Mouse (Mus musculus) limb, embryonic 10.5 days (tissue): Measurements from ENCODE around the gene Lpcat2. TPM values are rescaled to one million over a fixed set of nuclear protein-coding genes. Genes with fewer than 3 reads are reported as not detected.
"Not testable (repeated sequence)": the region's sequence is repeated elsewhere in the genome, so short reads cannot be mapped to it uniquely, and the experiment has no call there.

Source experiments
- DNase-seq: peaks from one replicate; pipeline ENCODE4 v3.0.0-alpha.2; 2017; ENCODE audit warnings: low spot score
- H3K27ac ChIP-seq: fragments of 300-500 bp; sonication (generic); 2 replicates; pipeline ENCODE4 v1.5.1; 2016; ENCODE audit warnings: mild to moderate bottlenecking
- H3K27me3 ChIP-seq: fragments of 300-500 bp; sonication (generic); 2 replicates; pipeline ENCODE4 v1.6.1; 2016; ENCODE audit warnings: low read depth, mild to moderate bottlenecking; ENCODE audit not compliant: poor library complexity, severe bottlenecking
- H3K36me3 ChIP-seq: fragments of 300-500 bp; sonication (generic); 2 replicates; pipeline ENCODE4 v1.6.1; 2016; ENCODE audit warnings: mild to moderate bottlenecking, moderate library complexity
- H3K4me1 ChIP-seq: fragments of 300-500 bp; sonication (generic); 2 replicates; pipeline ENCODE4 v1.6.1; 2016
- H3K4me3 ChIP-seq: fragments of 300-500 bp; sonication (generic); 2 replicates; pipeline ENCODE4 v1.5.1; 2016; ENCODE audit warnings: mild to moderate bottlenecking, moderate library complexity
- H3K9me3 ChIP-seq: fragments of 300-500 bp; sonication (generic); replicated peaks from 2 replicates; pipeline ENCODE4 v1.6.1; 2016; ENCODE audit warnings: mild to moderate bottlenecking
- WGBS: fragments of 180-500 bp; shearing (Covaris S2); methylation state at CpG from one replicate; pipeline ENCODE4 v1.1.7; 2016; 5-methylcytosine and 5-hydroxymethylcytosine counted together
- polyA plus RNA-seq: library from polyadenylated mRNA; unstranded; fragments of >200 nt; fragmentation: Nextera tagmentation; extraction: Ambion mirVana; gene quantifications from 2 replicates; pipeline ENCODE4 v1.2.1, GENCODE M21; 2016

Gene Lpcat2
- polyA plus RNA-seq, 1 experiment from 2014 or later: 7.8 TPM

- Histone ChIP-seq H3K27ac (peak overlapping the region; percentile 30; the same call in 1 of the 2 replicates), H3K4me1 (peaks cover 27% of the 10 kb centered on the region), H3K9me3 (no peaks in the 10 kb centered on the region), H3K36me3 (peaks cover 24% of the 10 kb centered on the region), H3K27me3 (peaks cover 6% of the 10 kb centered on the region; the same call in 1 of the 2 replicates), H3K4me3 (no peak overlapping the region)
- 82% methylated on average over 14 of the region's 14 CpGs for whole genome bisulfite sequencing
- peak; percentile 43 for DNase-seq
Measured at GRCm38 (mm10) chr8:92858475-92859182, 3.5 kb downstream of the Lpcat2 start.

- 89% methylated on average over 1 of the region's 1 CpGs for WGBS
- H3K27ac ChIP-seq: no peak overlapping the region
- peaks cover 19% of the 10 kb centered on the region for H3K36me3 ChIP-seq
- no peaks in the 10 kb centered on the region for H3K27me3 ChIP-seq
- peak; percentile 20 for DNase-seq
- H3K4me1 ChIP-seq: peaks cover 18% of the 10 kb centered on the region
- H3K4me3 ChIP-seq: no peak overlapping the region
- no peaks in the 10 kb centered on the region for H3K9me3 ChIP-seq
Measured at GRCm38 (mm10) chr8:92861977-92862376, 6.8 kb downstream of the Lpcat2 start.

GRCm38 (mm10) chr8:92870281-92870680 lies 15.1 kb downstream of the Lpcat2 start:
- H3K27ac ChIP-seq: peak overlapping the region; percentile 75
- H3K27me3 ChIP-seq: no peaks in the 10 kb centered on the region
- no peaks in the 10 kb centered on the region for H3K36me3 ChIP-seq
- 18% methylated on average over 7 of the region's 7 CpGs for WGBS
- H3K4me1 ChIP-seq: peaks cover 42% of the 10 kb centered on the region
- DNase-seq: peak; percentile 63
- H3K9me3 ChIP-seq: no peaks in the 10 kb centered on the region
- H3K4me3 ChIP-seq: no peak overlapping the region

- Histone ChIP-seq H3K36me3 (0 out of 2 replicates have a peak, but pooled peaks cover 3% of the 10 kb centered on the region), H3K4me1 (peaks cover 36% of the 10 kb centered on the region), H3K27ac (peak overlapping the region; percentile 56; the same call in 1 of the 2 replicates), H3K27me3 (no peaks in the 10 kb centered on the region), H3K9me3 (no peaks in the 10 kb centered on the region), H3K4me3 (no peak overlapping the region)
- 64% methylated on average over 10 of the region's 10 CpGs for WGBS
- peak; percentile 18 for DNase-seq
Measured at GRCm38 (mm10) chr8:92872063-92872759, 17.1 kb downstream of the Lpcat2 start.

GRCm38 (mm10) chr8:92875795-92876194 lies 20.7 kb downstream of the Lpcat2 start:
- Histone ChIP-seq H3K4me3 (no peak overlapping the region), H3K9me3 (no peaks in the 10 kb centered on the region), H3K36me3 (peaks cover 13% of the 10 kb centered on the region), H3K4me1 (peaks cover 18% of the 10 kb centered on the region), H3K27me3 (no peaks in the 10 kb centered on the region), H3K27ac (no peak overlapping the region)
- DNase-seq: no peak
- WGBS: 95% methylated on average over 10 of the region's 10 CpGs

DNA sequence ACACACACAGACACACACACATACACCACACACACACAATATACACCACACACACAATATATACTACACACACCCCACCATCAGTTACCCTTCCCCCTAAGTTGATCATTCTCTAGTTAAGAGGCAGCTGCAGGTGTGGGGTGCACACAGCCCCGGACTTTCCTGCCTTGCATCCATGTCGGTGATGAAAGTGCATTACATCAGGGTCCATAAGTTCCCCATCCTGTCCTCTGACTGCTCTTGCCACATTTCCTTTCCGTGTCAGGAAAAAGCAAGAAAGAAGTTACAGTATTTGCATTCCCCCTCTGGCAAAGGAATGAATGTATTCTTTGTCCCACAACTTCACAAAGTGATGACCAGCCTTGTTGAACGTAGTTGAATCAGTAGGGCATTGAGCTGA lies 26.1 kb downstream of the Lpcat2 start:
- WGBS: 80% methylated on average over 4 of the region's 4 CpGs
- H3K27ac ChIP-seq: no peak overlapping the region

DNA sequence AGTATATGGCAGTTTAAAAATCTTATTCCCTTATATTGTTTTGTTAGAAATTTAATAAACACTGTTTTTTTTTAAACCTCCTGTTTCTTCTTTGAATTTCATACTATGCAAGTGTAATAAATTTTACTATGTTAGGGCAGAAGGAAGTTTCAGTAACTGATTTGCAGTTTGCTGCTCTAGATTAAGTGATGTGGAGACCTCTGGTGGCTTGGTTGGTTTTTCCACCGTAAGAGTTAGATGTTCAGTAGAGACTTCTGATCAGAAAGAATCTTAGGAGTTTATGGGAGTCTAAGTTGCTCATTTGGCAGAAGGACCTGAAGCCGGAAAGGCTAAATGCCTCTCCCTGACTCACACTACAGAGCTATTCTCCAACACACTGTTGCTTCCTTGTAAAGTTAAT lies 28.6 kb downstream of the Lpcat2 start:
- Histone ChIP-seq H3K9me3 (no peaks in the 10 kb centered on the region), H3K27me3 (no peaks in the 10 kb centered on the region), H3K4me1 (peaks cover 9% of the 10 kb centered on the region), H3K27ac (no peak overlapping the region), H3K36me3 (peaks cover 13% of the 10 kb centered on the region), H3K4me3 (no peak overlapping the region)
- DNase-seq: no peak
- 75% methylated on average over 2 of the region's 2 CpGs for WGBS

More for the DNA sequence above, 26.1 kb downstream of the Lpcat2 start:
- Histone ChIP-seq H3K9me3 (no peaks in the 10 kb centered on the region), H3K4me3 (no peak overlapping the region), H3K4me1 (peaks cover 9% of the 10 kb centered on the region), H3K27me3 (no peaks in the 10 kb centered on the region), H3K36me3 (peaks cover 10% of the 10 kb centered on the region)
- DNase-seq: no peak

DNA sequence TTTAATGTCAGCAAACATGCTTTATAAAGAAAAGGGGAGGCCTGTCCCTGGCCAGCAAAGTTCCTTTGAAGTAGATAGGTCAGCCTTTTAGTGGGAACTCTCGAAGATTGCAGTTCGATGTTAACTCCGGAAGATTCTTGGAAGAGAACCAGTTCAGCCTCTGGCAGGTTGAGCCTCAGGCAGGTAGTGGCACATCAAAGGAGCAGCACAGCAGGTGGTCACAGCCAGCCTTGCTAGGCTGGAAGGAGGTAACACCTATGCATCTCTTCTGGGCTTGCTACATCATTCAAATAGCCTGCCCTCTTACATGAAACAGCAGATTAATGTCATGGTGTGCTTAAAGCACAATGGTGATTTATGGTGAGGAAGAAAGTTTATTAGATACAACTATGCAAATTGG lies 37.1 kb downstream of the Lpcat2 start:
- peaks cover 22% of the 10 kb centered on the region; the same call in 1 of the 2 replicates for H3K36me3 ChIP-seq
- H3K27me3 ChIP-seq, DNase-seq, H3K4me1 ChIP-seq, H3K27ac ChIP-seq, H3K4me3 ChIP-seq, H3K9me3 ChIP-seq: not testable (repeated sequence)
- 57% methylated on average over 3 of the region's 3 CpGs for WGBS

- DNase-seq: no peak
- Histone ChIP-seq H3K4me3 (no peak overlapping the region), H3K36me3 (peaks cover 18% of the 10 kb centered on the region; the same call in 1 of the 2 replicates), H3K27me3 (no peaks in the 10 kb centered on the region), H3K4me1 (no peaks in the 10 kb centered on the region), H3K27ac (no peak overlapping the region), H3K9me3 (no peaks in the 10 kb centered on the region)
- WGBS: 91% methylated on average over 2 of the region's 2 CpGs
Measured at GRCm38 (mm10) chr8:92893870-92894269, 38.7 kb downstream of the Lpcat2 start.

GRCm38 (mm10) chr8:92895053-92895452 lies 39.9 kb downstream of the Lpcat2 start:
- Histone ChIP-seq H3K36me3 (peaks cover 12% of the 10 kb centered on the region; the same call in 1 of the 2 replicates), H3K27ac (no peak overlapping the region), H3K27me3 (no peaks in the 10 kb centered on the region), H3K4me3 (no peak overlapping the region), H3K9me3 (no peaks in the 10 kb centered on the region), H3K4me1 (no peaks in the 10 kb centered on the region)
- no peak for DNase-seq
- WGBS: 89% methylated on average over 7 of the region's 7 CpGs

DNA sequence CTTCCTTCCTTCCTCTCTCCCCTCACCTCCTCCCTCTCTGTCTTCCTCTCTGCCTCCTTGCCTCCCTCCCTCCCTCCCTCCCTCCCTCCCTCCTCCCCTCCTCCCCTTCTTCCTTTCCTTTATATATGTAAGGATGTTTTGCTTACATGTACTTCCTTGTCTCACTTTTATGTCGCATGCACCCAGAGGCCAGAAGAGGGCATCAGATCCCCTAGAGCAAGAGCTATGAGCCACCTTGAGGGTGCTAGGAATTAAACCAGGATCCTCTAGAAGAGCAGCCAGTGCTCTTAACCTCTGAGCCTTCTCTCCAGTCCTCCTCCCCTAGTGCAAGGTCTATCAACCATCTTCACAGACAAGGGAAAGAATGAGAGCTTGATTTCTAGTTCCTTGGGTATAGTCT lies 40.9 kb downstream of the Lpcat2 start:
- H3K4me3 ChIP-seq: no peak overlapping the region
- 84% methylated on average over 1 of the region's 1 CpGs for WGBS
- H3K4me1 ChIP-seq: no peaks in the 10 kb centered on the region
- 0 out of 2 replicates have a peak, but pooled peaks cover 8% of the 10 kb centered on the region for H3K36me3 ChIP-seq
- no peaks in the 10 kb centered on the region for H3K9me3 ChIP-seq
- no peaks in the 10 kb centered on the region for H3K27me3 ChIP-seq
- no peak overlapping the region for H3K27ac ChIP-seq
- no peak for DNase-seq

GRCm38 (mm10) chr8:92896611-92897010 lies 41.5 kb downstream of the Lpcat2 start:
- Histone ChIP-seq H3K9me3 (no peaks in the 10 kb centered on the region), H3K27me3 (no peaks in the 10 kb centered on the region), H3K27ac (no peak overlapping the region), H3K4me3 (no peak overlapping the region), H3K36me3 (0 out of 2 replicates have a peak, but pooled peaks cover 8% of the 10 kb centered on the region), H3K4me1 (no peaks in the 10 kb centered on the region)
- DNase-seq: no peak
- WGBS: 87% methylated on average over 5 of the region's 5 CpGs

GRCm38 (mm10) chr8:92897794-92898193 lies 42.7 kb downstream of the Lpcat2 start:
- 87% methylated on average over 4 of the region's 4 CpGs for WGBS
- no peaks in the 10 kb centered on the region for H3K27me3 ChIP-seq
- H3K4me1 ChIP-seq: no peaks in the 10 kb centered on the region

More at GRCm38 (mm10) chr8:92897794-92898193, 42.7 kb downstream of the Lpcat2 start:
- no peak overlapping the region for H3K27ac ChIP-seq
- DNase-seq: no peak
- peaks cover 12% of the 10 kb centered on the region; the same call in 1 of the 2 replicates for H3K36me3 ChIP-seq
- H3K4me3 ChIP-seq: no peak overlapping the region
- no peaks in the 10 kb centered on the region for H3K9me3 ChIP-seq
